Mouse (Mus musculus): Measurements from ENCODE around the gene Dgke. TPM values are rescaled to one million over a fixed set of nuclear protein-coding genes. Genes with fewer than 3 reads are reported as not detected.
A peak's percentile ranks its signal among the peaks of the same experiment; 100 is the strongest.

The Dgke gene
- polyA plus RNA-seq, 1 experiment from 2014 or later = 5.5 TPM

DNA sequence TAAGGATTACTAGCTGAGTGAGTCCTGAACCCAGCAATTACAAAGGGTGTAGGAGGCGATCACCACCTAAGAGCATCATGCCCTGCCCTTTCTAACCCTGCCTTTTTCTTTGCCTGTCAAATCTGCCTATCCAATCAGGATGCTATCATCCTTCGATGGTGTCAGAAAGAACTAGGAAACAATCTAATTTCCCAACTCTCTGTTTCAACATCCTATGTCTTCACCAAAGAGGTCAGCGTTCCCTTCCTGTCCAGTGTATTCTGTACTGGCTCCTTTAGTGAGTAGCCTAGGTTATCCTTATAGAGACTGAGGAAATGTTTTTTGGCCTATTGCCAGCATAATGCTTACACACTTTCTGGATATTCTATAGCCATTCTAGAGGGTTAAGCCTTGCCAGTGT, 31.1 kb downstream of the Dgke start:
- no peak overlapping the region for H3K9ac ChIP-seq
- WGBS = 67% methylated on average over 3 of the region's 3 CpGs
- no peak overlapping the region for H3K27ac ChIP-seq (replicated peaks)
- no peak overlapping the region for H3K4me2 ChIP-seq
- peaks cover 39% of the 10 kb centered on the region for H3K36me3 ChIP-seq
- ATAC-seq (ENCODE audit: extremely low read depth, insufficient number of reproducible peaks, low FRiP score, low TSS enrichment) = no peak
- H3K9me3 ChIP-seq = no peaks in the 10 kb centered on the region
- H3K27me3 ChIP-seq (replicated peaks) = no peaks in the 10 kb centered on the region
- H3K4me3 ChIP-seq = no peak overlapping the region
- no peaks in the 10 kb centered on the region for H3K4me1 ChIP-seq

DNA sequence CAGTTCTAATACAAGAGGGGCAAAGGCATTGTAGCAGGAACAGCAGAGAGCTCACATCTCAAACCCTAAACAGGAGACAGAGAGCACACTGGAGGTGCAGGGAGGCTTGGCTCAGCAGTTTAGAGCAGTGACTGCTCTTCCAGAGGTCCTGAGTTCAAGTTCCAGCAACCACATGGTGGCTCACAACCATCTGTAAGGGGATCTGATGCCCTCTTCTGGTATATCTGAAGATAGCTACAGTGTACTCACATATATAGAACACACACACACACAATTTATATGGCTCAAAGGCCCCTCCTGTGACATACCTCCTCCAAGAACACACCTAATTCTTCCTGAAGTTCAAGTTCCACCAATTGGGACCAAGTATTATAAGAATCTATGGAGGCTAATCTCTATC, 32.1 kb downstream of the Dgke start:
- Histone ChIP-seq H3K27ac (replicated peaks) (no peak overlapping the region), H3K36me3 (peaks cover 30% of the 10 kb centered on the region), H3K9ac (no peak overlapping the region), H3K4me2 (no peak overlapping the region), H3K9me3 (no peaks in the 10 kb centered on the region), H3K4me1 (no peaks in the 10 kb centered on the region), H3K4me3 (no peak overlapping the region), H3K27me3 (replicated peaks) (no peaks in the 10 kb centered on the region)
- no peak for ATAC-seq (ENCODE audit: extremely low read depth, insufficient number of reproducible peaks, low FRiP score, low TSS enrichment)

DNA sequence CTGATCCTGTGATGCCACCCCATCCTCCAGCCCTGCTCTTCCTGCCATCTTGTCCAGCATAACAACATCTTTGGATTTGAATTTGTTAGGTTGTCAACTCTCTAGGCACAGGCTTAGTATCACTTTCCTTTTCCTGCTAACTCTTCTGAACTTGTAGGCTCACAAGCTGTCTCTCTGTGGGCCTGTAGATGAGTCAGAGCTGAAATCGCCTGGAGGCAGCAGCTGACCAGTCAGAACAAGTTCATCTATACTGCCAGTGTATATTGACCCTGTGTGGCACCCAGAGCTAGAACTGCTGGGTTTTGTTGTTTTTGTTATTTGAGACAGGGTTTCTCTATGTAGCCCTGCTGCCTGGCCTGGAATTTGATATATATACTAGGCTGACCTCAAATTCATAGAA, 35.5 kb downstream of the Dgke start:
- H3K9me3 ChIP-seq = no peaks in the 10 kb centered on the region
- no peak overlapping the region for H3K4me3 ChIP-seq
- H3K4me1 ChIP-seq = peaks cover 16% of the 10 kb centered on the region
- no peak overlapping the region for H3K9ac ChIP-seq
- 70% methylated on average over 1 of the region's 1 CpGs for WGBS
- ATAC-seq (ENCODE audit: extremely low read depth, insufficient number of reproducible peaks, low FRiP score, low TSS enrichment) = no peak
- no peak overlapping the region for H3K27ac ChIP-seq (replicated peaks)
- H3K36me3 ChIP-seq = peaks cover 2% of the 10 kb centered on the region; the same call in 1 of the 2 replicates
- no peak overlapping the region for H3K4me2 ChIP-seq
- H3K27me3 ChIP-seq (replicated peaks) = no peaks in the 10 kb centered on the region

DNA sequence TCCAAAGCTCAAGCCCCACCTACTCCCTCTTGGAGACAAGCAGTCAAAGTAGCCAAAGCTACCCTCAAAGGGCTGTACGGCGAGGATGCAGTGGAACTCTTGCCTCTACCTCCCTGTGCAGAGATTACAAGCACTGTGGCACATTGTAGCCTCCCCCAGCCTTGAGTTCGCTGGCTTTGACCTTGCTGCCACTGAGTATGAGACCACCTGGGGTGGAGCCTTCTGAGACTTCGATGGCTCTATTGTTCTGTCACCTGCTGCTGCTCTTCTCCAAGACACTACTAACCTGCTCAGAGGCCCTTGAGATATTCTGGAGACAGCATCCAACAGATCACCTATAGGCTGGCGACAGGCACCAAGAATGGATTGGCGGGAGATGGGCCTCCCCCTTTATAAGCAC, 36.1 kb downstream of the Dgke start:
- Histone ChIP-seq H3K27me3 (replicated peaks) (no peaks in the 10 kb centered on the region), H3K4me1 (peaks cover 18% of the 10 kb centered on the region), H3K27ac (replicated peaks) (no peak overlapping the region), H3K9me3 (no peaks in the 10 kb centered on the region), H3K36me3 (no peaks in the 10 kb centered on the region), H3K4me3 (no peak overlapping the region), H3K4me2 (no peak overlapping the region), H3K9ac (no peak overlapping the region)
- WGBS = 75% methylated on average over 6 of the region's 6 CpGs
- no peak for ATAC-seq (ENCODE audit: extremely low read depth, insufficient number of reproducible peaks, low FRiP score, low TSS enrichment)

DNA sequence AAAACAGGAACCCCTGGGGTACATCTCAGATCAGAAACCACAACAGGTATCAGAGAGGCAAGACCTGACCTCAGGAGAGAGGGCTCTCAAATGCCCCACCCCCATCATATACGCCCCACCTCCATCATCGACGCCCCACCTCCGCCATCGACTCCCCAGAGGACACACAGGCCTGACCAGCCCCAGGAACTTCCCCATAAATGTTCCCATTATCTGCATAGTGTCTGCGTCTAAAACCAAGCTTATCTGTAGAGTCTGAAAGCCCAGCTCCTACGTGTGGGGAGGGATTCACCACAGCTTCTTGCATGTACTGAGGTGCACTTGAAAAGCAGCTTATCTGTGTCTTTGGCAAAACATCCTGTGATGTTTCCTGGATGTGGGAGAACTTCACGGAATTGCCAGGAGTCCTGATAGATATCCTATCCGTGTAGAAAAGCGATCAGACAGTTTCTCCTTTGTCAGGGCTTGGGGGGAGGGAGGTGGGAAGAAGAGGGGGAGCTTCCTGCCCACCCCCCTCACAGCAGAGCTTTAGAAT, 37.7 kb downstream of the Dgke start:
- H3K4me1 ChIP-seq = peaks cover 31% of the 10 kb centered on the region
- H3K27me3 ChIP-seq (replicated peaks) = no peaks in the 10 kb centered on the region
- no peak overlapping the region for H3K4me3 ChIP-seq
- WGBS = 15% methylated on average over 10 of the region's 10 CpGs
- no peak overlapping the region for H3K4me2 ChIP-seq
- H3K9ac ChIP-seq = no peak overlapping the region
- no peaks in the 10 kb centered on the region for H3K36me3 ChIP-seq
- ATAC-seq (ENCODE audit: extremely low read depth, insufficient number of reproducible peaks, low FRiP score, low TSS enrichment) = peak; percentile 42; the same call in 1 of the 2 replicates
- peak overlapping the region; percentile 68 for H3K27ac ChIP-seq (replicated peaks)
- no peaks in the 10 kb centered on the region for H3K9me3 ChIP-seq

DNA sequence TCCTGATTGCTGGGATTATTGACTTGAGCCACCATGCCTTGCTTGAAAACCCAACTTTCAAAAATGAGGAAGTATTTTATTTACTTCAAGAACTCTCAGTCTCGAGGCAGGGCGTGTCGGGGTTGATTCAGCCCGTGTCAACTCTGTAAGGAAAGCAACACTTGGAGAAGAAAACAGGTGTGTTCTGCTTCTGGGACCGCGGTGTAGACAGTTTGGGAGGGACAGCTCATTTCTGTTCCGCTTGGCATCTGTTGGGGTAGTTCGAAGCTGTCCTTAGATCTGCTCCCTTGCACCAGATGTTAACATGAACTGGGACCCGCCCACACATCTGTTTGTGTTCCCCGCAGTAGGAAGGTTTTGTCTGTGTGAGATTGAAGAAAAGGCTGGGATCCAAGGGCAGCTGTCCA, 38.7 kb downstream of the Dgke start:
- H3K4me3 ChIP-seq = no peak overlapping the region
- H3K27ac ChIP-seq (replicated peaks) = peak overlapping the region; percentile 68; the same call in 1 of the 2 replicates
- no peak overlapping the region for H3K9ac ChIP-seq
- H3K27me3 ChIP-seq (replicated peaks) = no peaks in the 10 kb centered on the region
- H3K4me2 ChIP-seq = no peak overlapping the region
- H3K36me3 ChIP-seq = no peaks in the 10 kb centered on the region
- WGBS = 72% methylated on average over 10 of the region's 10 CpGs
- ATAC-seq (ENCODE audit: extremely low read depth, insufficient number of reproducible peaks, low FRiP score, low TSS enrichment) = no peak
- H3K4me1 ChIP-seq = peaks cover 40% of the 10 kb centered on the region
- H3K9me3 ChIP-seq = no peaks in the 10 kb centered on the region

DNA sequence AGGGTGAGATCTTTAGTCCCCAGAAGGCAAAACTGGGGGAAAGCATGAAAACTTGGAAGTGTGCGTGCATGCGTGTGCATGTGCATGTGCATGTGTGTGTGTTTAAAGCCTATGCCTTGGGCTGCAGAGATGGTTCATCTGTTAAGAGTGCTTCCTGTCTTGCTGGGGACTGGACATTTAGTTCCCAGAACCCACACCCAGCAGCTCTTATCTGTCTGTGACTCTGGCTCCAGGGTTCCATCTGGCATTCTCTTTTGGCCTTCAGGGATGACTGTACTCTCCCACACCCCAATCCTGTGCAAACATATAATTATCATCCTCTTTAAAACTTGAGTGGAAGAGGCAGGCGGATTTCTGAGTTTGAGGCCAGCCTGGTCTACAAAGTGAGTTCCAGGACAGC, 40.5 kb downstream of the Dgke start:
- ATAC-seq (ENCODE audit: extremely low read depth, insufficient number of reproducible peaks, low FRiP score, low TSS enrichment) = no peak
- peaks cover 56% of the 10 kb centered on the region for H3K4me1 ChIP-seq

DNA sequence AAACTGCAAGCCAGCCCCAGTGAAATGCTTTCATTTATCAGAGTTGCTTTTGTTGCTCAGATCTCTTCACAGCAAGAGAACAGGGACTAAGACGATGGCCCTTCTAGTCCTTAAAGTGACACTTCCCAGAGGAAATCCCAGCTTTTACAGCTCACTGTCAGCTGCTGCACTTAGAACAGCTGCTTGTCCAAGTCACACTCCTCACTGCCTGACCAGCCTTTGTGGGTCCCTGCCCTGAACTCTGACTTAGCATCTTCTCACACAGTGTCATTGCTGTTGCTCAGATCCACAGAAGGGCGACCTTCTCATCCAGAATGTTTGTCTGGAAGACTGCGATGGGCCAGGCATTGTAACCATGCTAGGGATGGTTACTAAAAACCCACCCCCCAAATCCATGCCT, 41.0 kb downstream of the Dgke start:
- H3K27me3 ChIP-seq (replicated peaks) = no peaks in the 10 kb centered on the region
- H3K4me3 ChIP-seq = no peak overlapping the region
- no peak overlapping the region for H3K4me2 ChIP-seq
- ATAC-seq (ENCODE audit: extremely low read depth, insufficient number of reproducible peaks, low FRiP score, low TSS enrichment) = no peak
- WGBS = 70% methylated on average over 3 of the region's 3 CpGs
- H3K9me3 ChIP-seq = no peaks in the 10 kb centered on the region
- no peak overlapping the region for H3K9ac ChIP-seq
- no peaks in the 10 kb centered on the region for H3K36me3 ChIP-seq
- no peak overlapping the region for H3K27ac ChIP-seq (replicated peaks)
- peaks cover 61% of the 10 kb centered on the region for H3K4me1 ChIP-seq

More for the DNA sequence above, 40.5 kb downstream of the Dgke start:
- no peak overlapping the region for H3K9ac ChIP-seq
- H3K4me3 ChIP-seq = no peak overlapping the region
- H3K27ac ChIP-seq (replicated peaks) = no peak overlapping the region
- no peaks in the 10 kb centered on the region for H3K9me3 ChIP-seq
- no peak overlapping the region for H3K4me2 ChIP-seq
- WGBS = 83% methylated on average over 3 of the region's 3 CpGs
- H3K27me3 ChIP-seq (replicated peaks) = no peaks in the 10 kb centered on the region
- H3K36me3 ChIP-seq = no peaks in the 10 kb centered on the region

DNA sequence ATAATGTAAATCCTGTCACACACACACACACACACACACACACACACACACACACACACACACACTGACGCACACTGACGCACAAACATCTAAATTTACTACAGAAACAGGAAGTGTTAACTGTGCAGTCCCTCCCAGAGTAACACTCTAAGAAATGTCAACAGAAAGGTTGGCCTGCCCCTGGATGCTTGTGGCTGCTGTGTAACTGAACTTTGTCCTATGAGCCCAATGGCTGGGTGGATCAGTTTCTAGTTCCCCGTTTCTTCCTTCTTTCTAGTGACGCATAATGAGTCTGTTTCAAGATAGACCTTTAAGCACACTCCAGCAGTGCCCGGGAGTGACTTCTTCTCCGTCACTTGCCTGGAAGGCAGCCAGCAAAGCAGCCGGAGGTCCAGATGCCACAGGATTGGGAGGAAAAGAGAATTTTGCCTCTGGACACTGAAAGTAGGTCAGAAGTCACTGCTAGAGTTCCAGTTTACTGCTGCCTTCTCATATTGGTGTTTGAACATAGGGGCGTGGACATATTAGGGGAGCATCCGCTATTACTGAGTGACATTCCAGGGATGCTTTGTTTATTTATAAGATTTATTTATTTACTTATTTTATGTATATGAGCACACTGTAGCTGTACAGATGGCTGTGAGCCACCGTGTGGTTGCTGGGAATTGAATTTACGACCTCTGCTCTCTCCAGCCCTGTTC, 42.3 kb downstream of the Dgke start:
- no peak for ATAC-seq (ENCODE audit: extremely low read depth, insufficient number of reproducible peaks, low FRiP score, low TSS enrichment)
- peak overlapping the region; percentile 10; the same call in 1 of the 2 replicates for H3K4me2 ChIP-seq
- 42% methylated on average over 11 of the region's 11 CpGs for WGBS

DNA sequence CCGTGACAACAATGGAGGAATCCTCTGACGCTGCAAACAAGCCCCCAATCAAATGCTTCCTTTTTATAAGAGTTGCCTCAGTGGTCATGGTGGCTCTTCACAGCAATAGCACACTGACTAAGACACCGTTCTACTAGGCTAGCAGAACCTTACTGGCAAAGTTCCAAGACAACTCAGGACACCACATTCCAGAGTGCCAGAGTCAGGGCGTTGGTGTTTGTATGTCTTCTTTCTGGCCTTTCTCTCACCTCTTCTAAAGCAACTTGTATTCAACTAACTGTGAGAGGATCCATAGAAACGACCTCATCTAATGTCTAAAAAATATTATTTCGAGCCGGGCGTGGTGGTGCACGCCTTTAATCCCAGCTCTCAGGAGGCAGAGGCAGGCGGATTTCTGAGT, 43.2 kb downstream of the Dgke start:
- Histone ChIP-seq H3K27ac (replicated peaks) (peak overlapping the region; percentile 43), H3K4me1 (peaks cover 54% of the 10 kb centered on the region)

More for the DNA sequence above, 42.3 kb downstream of the Dgke start:
- Histone ChIP-seq H3K36me3 (peaks cover 8% of the 10 kb centered on the region), H3K4me3 (no peak overlapping the region), H3K27me3 (replicated peaks) (no peaks in the 10 kb centered on the region), H3K27ac (replicated peaks) (peak overlapping the region; percentile 43), H3K4me1 (peaks cover 63% of the 10 kb centered on the region), H3K9me3 (no peaks in the 10 kb centered on the region), H3K9ac (no peak overlapping the region)

DNA sequence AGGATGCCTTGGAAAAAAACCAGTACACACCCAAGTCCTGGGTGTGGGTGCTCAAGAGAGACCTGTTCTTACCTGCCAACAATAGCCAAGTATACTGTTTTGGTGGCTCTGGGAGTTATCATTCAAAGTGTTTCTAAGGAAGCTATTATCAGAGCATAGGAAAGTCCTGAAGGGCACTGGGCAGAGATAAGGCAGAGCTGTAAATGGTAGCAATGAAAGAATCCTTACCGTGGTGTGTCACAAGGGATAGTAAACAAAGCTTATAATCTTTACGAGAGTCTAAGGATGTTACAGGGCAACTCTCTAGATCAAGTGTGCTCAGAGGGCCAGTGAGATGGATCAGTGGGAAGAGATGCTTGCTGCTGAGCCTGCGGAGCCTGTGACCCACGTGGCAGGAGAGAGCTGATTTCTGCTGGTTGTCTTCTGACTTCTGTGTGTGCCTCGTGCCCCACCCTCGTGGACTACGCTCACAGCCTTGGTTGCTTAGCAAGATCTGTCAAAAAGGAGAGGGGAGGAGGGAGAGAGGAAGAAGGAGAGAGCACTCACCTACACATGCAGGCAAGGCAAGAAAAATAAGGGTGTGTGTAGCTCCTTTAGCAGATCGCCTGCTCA, 44.4 kb downstream of the Dgke start:
- peaks cover 25% of the 10 kb centered on the region for H3K36me3 ChIP-seq
- H3K27me3 ChIP-seq (replicated peaks) = no peaks in the 10 kb centered on the region
- peaks cover 54% of the 10 kb centered on the region for H3K4me1 ChIP-seq
- H3K4me2 ChIP-seq = no peak overlapping the region
- H3K9me3 ChIP-seq = no peaks in the 10 kb centered on the region
- no peak for ATAC-seq (ENCODE audit: extremely low read depth, insufficient number of reproducible peaks, low FRiP score, low TSS enrichment)
- no peak overlapping the region for H3K4me3 ChIP-seq
- WGBS = 38% methylated on average over 8 of the region's 8 CpGs
- H3K27ac ChIP-seq (replicated peaks) = no peak overlapping the region; the same call in 1 of the 2 replicates
- no peak overlapping the region for H3K9ac ChIP-seq

More for the DNA sequence above, 43.2 kb downstream of the Dgke start:
- no peaks in the 10 kb centered on the region for H3K9me3 ChIP-seq
- H3K36me3 ChIP-seq = peaks cover 12% of the 10 kb centered on the region
- H3K4me2 ChIP-seq = no peak overlapping the region
- H3K9ac ChIP-seq = no peak overlapping the region
- 62% methylated on average over 10 of the region's 10 CpGs for WGBS
- H3K27me3 ChIP-seq (replicated peaks) = no peaks in the 10 kb centered on the region
- H3K4me3 ChIP-seq = no peak overlapping the region
- ATAC-seq (ENCODE audit: extremely low read depth, insufficient number of reproducible peaks, low FRiP score, low TSS enrichment) = no peak

Data from heart, embryonic 13.5 days (tissue).